Mouse (Mus musculus): ENCODE measurements at regions not wholly inside any gene's neighbourhood (a gene's known extent, or its start where the extent isn't known, plus 50 kb on each side); places are given as distances from the start of the nearest gene placed in this dataset.

DNA sequence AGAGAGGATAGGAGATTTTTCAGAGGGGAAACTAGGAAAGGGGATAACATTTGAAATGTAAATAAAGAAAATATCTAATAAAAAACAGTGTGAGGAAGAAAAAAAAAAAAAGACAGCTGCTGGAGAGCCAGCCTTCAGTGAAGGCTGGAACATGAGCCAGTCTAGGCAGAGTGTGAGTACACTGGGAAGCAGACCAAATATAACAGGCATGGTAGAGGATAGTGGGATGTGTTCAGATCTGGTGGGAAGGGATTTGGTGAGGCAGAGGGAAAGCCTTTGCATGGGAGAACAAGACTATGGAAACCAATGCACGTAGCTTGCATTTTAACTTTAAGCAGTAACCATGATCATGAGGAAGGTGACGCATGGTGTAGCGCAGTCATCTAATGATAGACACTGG lies 144.5 kb upstream of the Ube2e3 start:
- no peak for ATAC-seq (ENCODE audit: insufficient number of reproducible peaks, insufficient read depth, low FRiP score, low TSS enrichment)
- Histone ChIP-seq H3K4me3 (no peak overlapping the region), H3K36me3 (no peaks in the 10 kb centered on the region), H3K27ac (no peak overlapping the region), H3K9ac (no peak overlapping the region), H3K4me2 (replicated peaks) (no peak overlapping the region), H3K9me3 (no peaks in the 10 kb centered on the region), H3K4me1 (no peaks in the 10 kb centered on the region), H3K27me3 (no peaks in the 10 kb centered on the region)
- 93% methylated on average over 3 of the region's 3 CpGs for WGBS

DNA sequence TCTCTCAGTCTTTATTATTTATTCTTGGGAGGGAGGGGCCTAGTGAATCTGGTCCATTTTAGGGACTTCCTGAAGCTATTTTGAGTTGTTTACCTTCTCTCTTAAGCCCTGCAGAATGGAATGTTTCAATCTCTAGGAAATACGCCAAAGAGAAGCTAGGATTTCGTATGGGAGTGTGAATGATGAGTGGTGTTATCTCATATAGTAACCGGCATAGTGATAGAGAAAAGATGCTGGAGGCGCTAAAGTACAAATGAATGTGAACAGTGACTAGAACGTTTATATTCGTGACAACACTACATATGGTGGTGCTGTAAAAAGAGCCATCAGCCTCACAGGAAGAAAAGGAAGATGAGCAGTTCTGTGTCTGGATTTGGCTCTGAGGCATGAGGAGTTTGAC lies 145.2 kb upstream of the Ube2e3 start:
- Histone ChIP-seq H3K9me3 (no peaks in the 10 kb centered on the region), H3K9ac (no peak overlapping the region), H3K36me3 (no peaks in the 10 kb centered on the region), H3K4me2 (replicated peaks) (no peak overlapping the region), H3K27me3 (no peaks in the 10 kb centered on the region), H3K4me3 (no peak overlapping the region), H3K4me1 (no peaks in the 10 kb centered on the region), H3K27ac (no peak overlapping the region)
- WGBS, result 88% methylated on average over 6 of the region's 6 CpGs
- ATAC-seq (ENCODE audit: insufficient number of reproducible peaks, insufficient read depth, low FRiP score, low TSS enrichment), result no peak

DNA sequence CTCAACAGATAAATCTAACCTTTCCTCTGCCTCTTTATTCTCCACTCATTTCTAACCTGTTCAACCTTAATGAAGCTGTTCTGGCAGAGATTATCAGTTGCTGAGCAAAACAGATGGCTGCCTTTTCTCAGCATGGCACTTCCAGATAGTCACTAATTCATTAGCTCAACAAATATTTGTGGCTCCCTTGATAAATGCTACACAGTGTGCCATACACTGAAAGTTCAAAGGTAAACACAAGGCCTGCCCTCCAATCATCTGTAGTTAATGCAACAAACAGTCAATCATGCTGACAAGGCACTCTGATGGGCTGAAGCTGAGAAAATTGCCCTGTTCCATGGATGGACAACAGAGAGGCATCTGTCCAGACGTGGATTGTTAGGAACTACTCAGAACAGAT lies 149.4 kb upstream of the Ube2e3 start:
- no peaks in the 10 kb centered on the region for H3K36me3 ChIP-seq
- H3K9me3 ChIP-seq, result no peaks in the 10 kb centered on the region
- no peak overlapping the region for H3K27ac ChIP-seq
- H3K4me3 ChIP-seq, result no peak overlapping the region
- ATAC-seq (ENCODE audit: insufficient number of reproducible peaks, insufficient read depth, low FRiP score, low TSS enrichment), result no peak
- no peaks in the 10 kb centered on the region for H3K27me3 ChIP-seq
- no peak overlapping the region for H3K4me2 ChIP-seq (replicated peaks)
- H3K4me1 ChIP-seq, result no peaks in the 10 kb centered on the region
- WGBS, result 21% methylated on average over 1 of the region's 1 CpGs
- no peak overlapping the region for H3K9ac ChIP-seq

DNA sequence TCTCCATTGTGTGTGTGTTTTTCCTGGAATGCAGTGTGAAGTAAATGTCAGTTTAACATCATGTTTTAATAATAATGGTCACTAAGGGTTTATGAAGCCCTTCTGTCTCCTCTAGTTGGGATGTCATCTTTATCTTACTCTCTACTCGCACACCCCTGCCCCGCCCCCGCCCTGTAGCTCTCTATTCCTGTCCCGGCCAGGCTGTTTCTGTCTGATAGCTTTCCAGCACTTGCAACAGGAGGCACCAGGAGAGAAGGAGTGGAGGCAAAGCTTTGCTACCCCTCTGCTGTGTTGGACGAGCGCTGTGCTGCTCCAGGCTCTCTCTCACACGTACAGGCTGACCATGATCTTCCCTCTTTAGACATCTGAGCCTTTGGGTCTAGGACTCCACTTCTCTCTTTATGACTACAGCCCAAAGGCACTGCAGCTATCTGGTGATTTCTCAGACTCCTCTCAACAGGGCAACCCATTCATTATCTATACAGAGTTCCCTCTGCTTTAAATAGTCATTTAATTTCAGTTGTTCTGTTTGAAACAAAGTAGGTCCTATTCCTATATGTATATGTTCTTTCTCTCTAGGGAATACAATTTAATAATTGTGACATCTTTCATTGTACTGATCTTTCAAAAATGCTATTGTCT lies 151.6 kb upstream of the Ube2e3 start:
- no peaks in the 10 kb centered on the region for H3K36me3 ChIP-seq
- no peaks in the 10 kb centered on the region for H3K4me1 ChIP-seq
- no peak overlapping the region for H3K4me3 ChIP-seq
- H3K9me3 ChIP-seq, result no peaks in the 10 kb centered on the region
- no peak for ATAC-seq (ENCODE audit: insufficient number of reproducible peaks, insufficient read depth, low FRiP score, low TSS enrichment)
- H3K4me2 ChIP-seq (replicated peaks), result no peak overlapping the region
- 75% methylated on average over 7 of the region's 7 CpGs for WGBS
- no peaks in the 10 kb centered on the region for H3K27me3 ChIP-seq
- no peak overlapping the region for H3K9ac ChIP-seq
- H3K27ac ChIP-seq, result no peak overlapping the region

DNA sequence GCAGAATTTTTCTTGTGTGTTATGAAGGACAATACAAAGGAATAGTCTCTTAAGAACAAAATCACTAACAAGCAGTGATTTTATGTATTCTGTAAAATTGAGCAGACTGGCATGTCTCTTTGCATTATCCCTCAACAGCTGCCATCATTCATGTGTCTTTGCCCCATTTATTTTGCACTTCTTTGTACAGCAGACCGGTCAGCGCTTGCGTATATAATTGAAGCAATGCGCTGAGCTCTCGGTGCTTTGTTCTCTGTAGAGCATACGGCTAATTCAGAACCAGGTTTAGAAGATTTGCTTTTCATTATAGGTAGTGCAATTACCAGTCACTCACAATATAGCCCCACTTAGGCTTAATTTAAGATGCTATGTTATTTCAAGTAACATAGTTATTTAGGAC lies 173.1 kb upstream of the Ube2e3 start:
- no peak for ATAC-seq (ENCODE audit: insufficient number of reproducible peaks, insufficient read depth, low FRiP score, low TSS enrichment)
- H3K27me3 ChIP-seq, result no peaks in the 10 kb centered on the region
- H3K36me3 ChIP-seq, result no peaks in the 10 kb centered on the region
- 22% methylated on average over 6 of the region's 6 CpGs for WGBS
- no peaks in the 10 kb centered on the region for H3K9me3 ChIP-seq
- H3K9ac ChIP-seq, result no peak overlapping the region
- no peak overlapping the region for H3K27ac ChIP-seq
- no peak overlapping the region for H3K4me2 ChIP-seq (replicated peaks)
- H3K4me3 ChIP-seq, result no peak overlapping the region
- H3K4me1 ChIP-seq, result no peaks in the 10 kb centered on the region

DNA sequence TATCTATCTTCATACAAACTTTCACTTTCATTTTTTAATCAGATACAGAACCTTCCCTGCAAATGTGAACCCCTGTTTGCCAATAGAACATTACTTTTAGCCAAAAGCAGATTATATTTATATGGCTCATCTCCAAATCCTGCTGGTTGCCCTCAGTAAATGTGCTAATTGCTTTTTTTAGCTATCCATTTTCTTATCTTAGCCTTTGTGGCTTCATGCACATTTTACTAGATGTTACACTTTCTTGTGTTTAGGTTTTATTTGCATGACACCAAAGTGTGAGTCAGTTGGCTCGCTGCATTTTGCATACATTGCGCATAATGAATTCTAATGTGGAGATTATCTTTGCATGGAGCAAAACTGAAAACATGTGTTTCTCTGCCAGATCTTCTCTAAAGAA lies 211.3 kb upstream of the Ube2e3 start:
- ATAC-seq (ENCODE audit: insufficient number of reproducible peaks, insufficient read depth, low FRiP score, low TSS enrichment), result no peak
- no peak overlapping the region for H3K9ac ChIP-seq
- WGBS, result 71% methylated on average over 2 of the region's 2 CpGs
- H3K4me2 ChIP-seq (replicated peaks), result no peak overlapping the region
- no peaks in the 10 kb centered on the region for H3K36me3 ChIP-seq
- H3K4me1 ChIP-seq, result peaks cover 6% of the 10 kb centered on the region; the same call in 1 of the 2 replicates
- H3K4me3 ChIP-seq, result no peak overlapping the region
- no peak overlapping the region for H3K27ac ChIP-seq
- no peaks in the 10 kb centered on the region for H3K27me3 ChIP-seq
- H3K9me3 ChIP-seq, result no peaks in the 10 kb centered on the region

DNA sequence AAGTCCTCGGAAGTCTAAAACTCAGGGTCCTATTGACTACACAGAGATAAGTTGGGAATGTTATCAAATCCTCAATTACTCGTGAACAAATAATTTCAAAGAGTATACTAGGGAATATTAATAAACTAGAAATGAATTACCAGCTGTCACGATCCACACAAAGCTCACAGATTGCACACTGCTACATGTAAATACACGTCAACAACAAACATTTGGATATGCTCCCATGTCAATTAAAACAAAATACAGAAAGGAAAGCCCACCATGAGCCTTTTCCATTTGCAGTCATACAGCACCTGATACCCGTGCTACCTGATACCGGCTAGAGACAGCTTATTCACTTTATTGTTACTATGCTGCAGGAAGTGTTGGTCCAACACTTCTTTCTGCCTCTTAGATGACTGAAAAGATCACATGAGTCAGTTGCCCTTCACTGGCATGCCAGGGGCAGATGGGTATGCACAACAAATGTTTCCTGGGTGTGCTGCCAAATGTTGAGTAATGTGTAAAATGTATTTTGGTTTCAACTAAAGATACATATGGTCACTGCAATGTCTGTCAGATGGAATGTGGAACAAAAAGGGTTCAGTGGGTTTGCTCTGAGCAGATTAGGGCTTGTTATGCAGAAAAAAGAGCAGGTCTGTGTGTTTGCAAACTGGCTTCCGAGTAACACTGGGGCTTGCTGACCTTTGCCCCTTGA lies 212.6 kb upstream of the Ube2e3 start:
- Histone ChIP-seq H3K27ac (no peak overlapping the region), H3K9me3 (no peaks in the 10 kb centered on the region), H3K36me3 (no peaks in the 10 kb centered on the region), H3K4me1 (peaks cover 9% of the 10 kb centered on the region; the same call in 1 of the 2 replicates), H3K9ac (no peak overlapping the region), H3K4me2 (replicated peaks) (no peak overlapping the region), H3K27me3 (no peaks in the 10 kb centered on the region), H3K4me3 (no peak overlapping the region)
- ATAC-seq (ENCODE audit: insufficient number of reproducible peaks, insufficient read depth, low FRiP score, low TSS enrichment), result no peak
- 71% methylated on average over 7 of the region's 7 CpGs for WGBS

DNA sequence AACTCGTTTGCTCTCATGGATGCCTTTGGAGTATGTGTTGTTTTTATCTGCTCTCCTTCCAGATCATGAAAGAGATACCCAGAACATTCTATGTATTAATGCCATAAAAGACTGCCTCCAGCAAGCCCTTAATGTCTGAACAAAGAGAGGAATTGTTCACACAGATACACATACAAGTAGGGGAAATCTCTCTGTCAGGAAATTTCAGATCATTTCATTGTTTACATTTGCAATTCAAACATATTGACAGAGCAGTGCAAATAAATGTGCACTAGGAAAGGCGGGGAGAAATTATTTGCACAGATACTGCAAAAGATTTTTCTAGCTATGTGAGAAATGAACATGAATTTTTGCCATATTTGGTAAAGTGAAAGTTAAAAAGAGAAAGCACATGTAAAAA lies 216.4 kb upstream of the Ube2e3 start:
- ATAC-seq (ENCODE audit: insufficient number of reproducible peaks, insufficient read depth, low FRiP score, low TSS enrichment), result no peak
- Histone ChIP-seq H3K4me3 (no peak overlapping the region), H3K36me3 (no peaks in the 10 kb centered on the region), H3K9ac (no peak overlapping the region), H3K9me3 (no peaks in the 10 kb centered on the region), H3K4me1 (peaks cover 9% of the 10 kb centered on the region; the same call in 1 of the 2 replicates), H3K4me2 (replicated peaks) (no peak overlapping the region), H3K27ac (no peak overlapping the region), H3K27me3 (no peaks in the 10 kb centered on the region)
- WGBS, result 44% methylated on average over 2 of the region's 2 CpGs

DNA sequence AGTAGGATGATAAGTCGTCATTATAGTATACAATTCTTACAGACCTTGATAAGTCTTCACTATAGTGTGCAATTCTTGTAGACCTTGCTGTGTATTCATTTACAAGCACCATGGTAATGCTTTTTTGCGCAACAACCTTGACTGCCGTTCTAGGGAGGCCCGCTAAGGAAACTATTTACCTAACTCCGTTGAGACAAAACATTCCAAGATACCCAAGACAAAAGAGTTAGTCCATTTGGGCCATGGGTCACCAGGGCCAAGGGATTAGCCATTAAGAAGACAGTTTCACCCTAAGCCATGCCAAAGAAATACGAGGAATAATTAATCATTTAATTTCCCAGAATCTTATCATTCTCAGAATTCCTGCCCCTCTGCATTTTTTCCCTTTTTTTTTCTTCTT lies 227.6 kb upstream of the Ube2e3 start:
- H3K4me3 ChIP-seq, result no peak overlapping the region
- WGBS, result 83% methylated on average over 6 of the region's 6 CpGs
- H3K4me2 ChIP-seq (replicated peaks), result no peak overlapping the region
- no peaks in the 10 kb centered on the region for H3K36me3 ChIP-seq
- H3K27me3 ChIP-seq, result no peaks in the 10 kb centered on the region
- no peak overlapping the region for H3K27ac ChIP-seq
- no peaks in the 10 kb centered on the region for H3K9me3 ChIP-seq
- no peaks in the 10 kb centered on the region for H3K4me1 ChIP-seq
- no peak overlapping the region for H3K9ac ChIP-seq
- no peak for ATAC-seq (ENCODE audit: insufficient number of reproducible peaks, insufficient read depth, low FRiP score, low TSS enrichment)

DNA sequence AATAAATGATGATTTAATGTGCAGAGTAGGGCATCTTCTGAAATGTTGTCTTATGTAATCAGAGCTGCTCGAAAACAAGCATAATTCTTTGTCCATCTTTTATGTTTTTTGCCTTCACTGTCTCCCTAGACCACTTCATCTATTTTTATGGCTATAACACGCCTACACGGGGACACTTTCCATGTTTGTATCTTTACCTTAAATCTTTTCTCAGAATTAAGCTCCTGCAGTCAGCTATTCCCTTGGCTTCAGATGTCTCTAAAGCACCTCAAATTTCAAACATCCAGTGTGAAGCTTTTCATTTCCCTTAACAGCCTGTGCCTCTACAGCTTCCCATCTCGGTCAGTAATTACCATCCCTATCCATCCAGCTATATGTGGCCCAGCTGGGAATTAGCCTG lies 242.7 kb upstream of the Ube2e3 start:
- Histone ChIP-seq H3K9ac (no peak overlapping the region), H3K4me1 (no peaks in the 10 kb centered on the region), H3K4me3 (no peak overlapping the region), H3K9me3 (no peaks in the 10 kb centered on the region), H3K36me3 (no peaks in the 10 kb centered on the region), H3K27me3 (no peaks in the 10 kb centered on the region), H3K4me2 (replicated peaks) (no peak overlapping the region), H3K27ac (no peak overlapping the region)
- ATAC-seq (ENCODE audit: insufficient number of reproducible peaks, insufficient read depth, low FRiP score, low TSS enrichment), result no peak
- 77% methylated on average over 4 of the region's 4 CpGs for WGBS

DNA sequence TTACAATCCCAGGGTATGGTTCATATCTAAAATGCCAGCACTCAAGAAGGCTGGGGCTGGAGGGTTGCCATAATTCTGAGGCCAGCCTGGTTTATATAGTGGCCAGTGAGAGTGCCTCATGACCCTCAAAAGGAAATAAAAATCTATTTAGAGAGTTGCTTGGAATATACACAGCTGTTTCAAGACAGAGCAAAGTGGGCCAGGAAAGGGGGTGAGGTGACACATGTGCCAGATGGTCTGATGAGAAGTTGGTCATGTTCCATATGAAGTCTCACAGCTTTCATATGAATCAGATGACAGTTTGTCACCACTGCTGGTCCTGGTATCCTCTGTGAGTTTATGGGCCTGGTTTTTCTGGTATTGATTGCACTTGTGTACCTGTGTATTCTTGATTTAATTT lies 261.5 kb upstream of the Ube2e3 start:
- Histone ChIP-seq H3K27ac (no peak overlapping the region), H3K9me3 (no peaks in the 10 kb centered on the region), H3K4me3 (no peak overlapping the region), H3K36me3 (no peaks in the 10 kb centered on the region), H3K9ac (no peak overlapping the region), H3K27me3 (no peaks in the 10 kb centered on the region), H3K4me2 (replicated peaks) (no peak overlapping the region), H3K4me1 (no peaks in the 10 kb centered on the region)
- no peak for ATAC-seq (ENCODE audit: insufficient number of reproducible peaks, insufficient read depth, low FRiP score, low TSS enrichment)

DNA sequence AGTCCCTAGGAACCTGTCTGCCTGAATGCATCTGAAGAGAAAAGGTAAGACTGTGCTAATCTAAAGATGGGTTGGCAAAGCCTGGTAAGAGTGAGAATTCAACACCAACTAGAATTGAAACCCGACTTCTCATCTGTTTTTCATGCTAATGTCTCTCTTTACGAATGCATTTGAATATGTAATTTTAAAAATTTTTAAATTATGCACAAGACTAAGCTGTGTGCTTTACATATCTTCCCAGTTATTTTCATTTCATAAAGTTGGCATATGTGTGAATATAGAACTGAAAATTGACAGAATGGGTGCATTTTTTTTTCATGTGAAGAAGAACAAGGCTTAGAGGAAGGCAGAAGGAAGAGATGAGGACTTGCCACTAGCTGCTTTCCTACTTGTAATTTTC lies 267.2 kb upstream of the Ube2e3 start:
- ATAC-seq (ENCODE audit: insufficient number of reproducible peaks, insufficient read depth, low FRiP score, low TSS enrichment), result no peak
- 84% methylated on average over 2 of the region's 2 CpGs for WGBS
- Histone ChIP-seq H3K4me3 (no peak overlapping the region), H3K4me1 (no peaks in the 10 kb centered on the region), H3K27ac (no peak overlapping the region), H3K36me3 (no peaks in the 10 kb centered on the region), H3K27me3 (no peaks in the 10 kb centered on the region), H3K9me3 (no peaks in the 10 kb centered on the region), H3K4me2 (replicated peaks) (no peak overlapping the region), H3K9ac (no peak overlapping the region)

Measured in embryonic facial prominence, embryonic 12.5 days (tissue).